Mouse (Mus musculus): ENCODE measurements around the gene Adar.

The Adar gene

DNA sequence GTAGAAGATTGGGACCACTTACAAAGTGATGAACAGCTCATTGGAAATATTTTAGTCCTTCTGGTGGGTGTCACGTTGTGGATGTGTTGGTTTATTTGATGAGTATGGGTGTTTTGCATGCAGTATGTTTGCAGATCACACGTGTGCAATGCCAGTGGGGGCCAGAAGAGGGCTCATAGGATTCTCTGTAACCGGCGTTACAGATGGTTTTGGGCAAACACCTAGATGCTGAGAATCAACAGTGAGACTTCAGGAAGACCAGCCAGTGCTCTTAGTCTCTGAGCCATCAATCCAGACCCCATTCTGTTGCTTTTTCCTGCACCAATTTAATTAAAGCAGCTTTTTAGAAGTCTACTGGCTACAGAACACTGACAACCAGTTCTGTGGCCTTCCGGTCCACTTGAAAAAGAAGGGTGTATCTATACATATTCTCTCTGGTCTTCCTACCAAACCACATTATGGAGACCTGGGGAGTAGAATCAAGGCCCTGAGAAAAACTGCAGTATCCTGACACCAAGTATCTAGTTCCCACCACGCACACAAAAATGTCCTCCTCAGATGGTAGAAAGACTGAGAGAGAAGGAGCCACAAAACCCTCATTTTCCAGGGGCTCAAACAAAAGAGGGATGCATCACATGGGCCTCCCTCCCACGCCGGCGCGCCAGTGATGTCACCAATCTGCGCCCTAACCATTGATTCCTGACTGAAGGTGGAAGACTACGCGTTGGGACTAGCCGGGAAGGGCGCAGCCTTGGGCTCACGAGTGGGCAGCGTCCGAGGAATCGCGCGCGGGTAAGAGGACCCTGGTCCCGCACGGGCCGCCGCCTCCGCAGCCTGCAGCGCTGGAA lies at the start of gene Adar:
Adar (plus strand) TSS at position 664 of the 848 bp plus-strand sequence.
- no peak for DNase-seq (ENCODE audit: low read depth, low spot score)

DNA sequence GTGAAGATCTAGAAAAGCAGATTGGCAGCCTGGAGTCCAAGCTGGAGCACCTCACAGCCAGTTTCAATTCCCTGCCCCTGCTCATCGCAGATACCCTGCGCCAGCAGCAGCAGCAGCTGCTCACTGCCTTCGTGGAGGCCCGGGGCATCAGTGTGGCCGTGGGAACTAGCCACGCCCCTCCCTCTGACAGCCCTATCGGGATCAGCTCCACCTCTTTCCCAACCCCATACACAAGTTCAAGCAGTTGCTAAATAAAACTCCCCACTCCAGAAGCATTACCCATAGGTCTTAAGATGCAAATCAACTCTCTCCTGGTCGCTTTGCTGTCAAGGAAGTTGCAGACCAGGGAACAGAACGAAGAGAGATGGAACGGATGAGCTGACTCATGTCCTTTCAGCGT lies 47.7 kb upstream of the Adar start:
- no peak for DNase-seq (ENCODE audit: low read depth, low spot score)

DNA sequence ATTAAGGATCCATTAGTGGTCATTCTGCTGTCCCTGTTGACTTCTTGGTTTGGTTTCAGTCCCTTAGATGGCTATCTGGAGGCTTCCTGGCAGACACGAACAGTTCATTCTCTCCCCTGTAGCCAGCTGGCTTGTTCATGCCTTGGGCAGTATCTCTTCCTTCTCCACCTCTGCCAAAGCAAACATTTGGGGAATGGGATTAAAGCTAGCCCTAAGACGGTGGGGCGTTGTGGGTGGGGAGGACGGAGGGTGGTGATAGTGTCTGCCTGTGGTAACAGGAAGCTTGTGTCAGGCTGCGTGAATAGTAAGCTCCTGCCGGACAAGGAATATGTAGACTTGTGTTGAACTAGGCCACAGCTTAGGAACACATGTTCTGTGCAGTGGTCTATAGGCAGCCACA lies 43.5 kb upstream of the Adar start:
- DNase-seq (ENCODE audit: low read depth, low spot score): no peak

DNA sequence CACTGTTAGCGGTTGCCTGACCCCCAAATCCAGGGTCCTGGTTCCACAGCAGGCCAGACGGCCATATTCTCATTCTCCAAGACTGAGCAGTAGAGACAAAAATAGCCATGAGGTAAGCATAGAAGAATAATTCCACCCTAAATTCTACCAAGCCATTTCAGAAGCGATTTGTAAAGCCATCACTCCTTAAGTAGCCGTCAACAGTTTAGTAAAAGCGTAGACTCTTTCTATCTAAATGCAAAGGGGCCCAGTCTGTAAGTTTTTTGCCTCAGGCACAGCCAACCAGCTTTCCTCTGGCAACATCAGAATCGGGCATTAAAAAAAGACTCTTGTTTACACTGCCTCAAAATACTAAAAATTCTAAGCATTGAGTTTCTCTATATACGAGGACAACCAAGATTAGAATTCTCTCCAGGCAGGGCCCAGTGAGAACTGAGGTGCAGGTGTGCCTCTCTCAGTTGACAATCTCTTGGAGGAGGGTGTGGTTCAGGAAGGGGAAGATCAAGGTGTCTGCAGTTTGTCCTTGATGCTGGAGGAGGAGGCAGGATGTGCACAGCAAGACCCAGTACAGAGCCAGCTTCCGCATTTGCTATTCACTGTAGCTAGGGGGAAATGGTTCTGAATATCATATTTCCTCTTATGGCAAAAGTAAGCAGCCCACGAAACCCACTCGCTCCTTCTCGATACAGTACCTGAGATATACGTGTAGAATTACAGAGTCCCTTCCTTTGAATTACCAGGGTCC lies 42.1 kb upstream of the Adar start:
- no peak for DNase-seq (ENCODE audit: low read depth, low spot score)

DNA sequence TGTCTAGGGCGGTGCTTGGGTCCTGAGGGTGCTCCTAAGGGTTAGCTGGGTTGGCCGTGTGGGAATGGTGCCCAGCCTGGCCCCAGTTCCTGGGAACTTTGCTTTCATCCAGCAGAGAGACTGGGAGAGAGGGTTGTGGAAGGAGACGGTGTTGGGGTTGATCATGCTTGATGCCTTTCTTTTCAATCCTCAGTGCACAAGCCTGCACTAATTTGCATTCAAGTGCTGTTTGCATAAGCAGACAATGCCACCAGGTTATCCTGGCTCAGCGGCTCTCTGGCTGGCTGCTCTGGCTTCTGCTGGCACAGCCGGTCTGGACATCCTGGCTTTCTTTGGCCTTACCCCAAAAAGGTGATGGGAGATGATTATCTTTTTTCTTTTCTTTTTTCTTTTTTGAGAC lies 37.2 kb upstream of the Adar start:
- DNase-seq (ENCODE audit: low read depth, low spot score): no peak

DNA sequence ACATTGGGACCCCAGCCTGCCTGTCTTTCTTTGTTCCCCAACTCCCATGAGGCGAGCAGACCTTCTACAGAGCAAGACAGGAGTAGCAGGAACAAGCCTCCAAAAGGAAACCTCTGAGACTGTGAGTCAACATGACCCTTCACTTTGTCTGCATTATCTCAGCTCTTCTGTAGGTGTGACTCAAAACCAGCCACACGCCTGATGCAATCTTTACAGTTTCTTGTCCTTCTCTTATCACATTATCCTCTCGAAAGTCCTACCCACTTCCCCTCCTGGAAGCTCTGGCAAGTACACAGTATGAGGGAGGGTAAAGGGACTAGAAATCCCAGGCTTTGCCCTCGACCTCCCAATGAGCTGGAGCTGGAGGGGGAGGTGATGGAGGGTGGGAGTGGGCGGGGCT lies 28.8 kb upstream of the Adar start:
- DNase-seq (ENCODE audit: low read depth, low spot score): no peak

DNA sequence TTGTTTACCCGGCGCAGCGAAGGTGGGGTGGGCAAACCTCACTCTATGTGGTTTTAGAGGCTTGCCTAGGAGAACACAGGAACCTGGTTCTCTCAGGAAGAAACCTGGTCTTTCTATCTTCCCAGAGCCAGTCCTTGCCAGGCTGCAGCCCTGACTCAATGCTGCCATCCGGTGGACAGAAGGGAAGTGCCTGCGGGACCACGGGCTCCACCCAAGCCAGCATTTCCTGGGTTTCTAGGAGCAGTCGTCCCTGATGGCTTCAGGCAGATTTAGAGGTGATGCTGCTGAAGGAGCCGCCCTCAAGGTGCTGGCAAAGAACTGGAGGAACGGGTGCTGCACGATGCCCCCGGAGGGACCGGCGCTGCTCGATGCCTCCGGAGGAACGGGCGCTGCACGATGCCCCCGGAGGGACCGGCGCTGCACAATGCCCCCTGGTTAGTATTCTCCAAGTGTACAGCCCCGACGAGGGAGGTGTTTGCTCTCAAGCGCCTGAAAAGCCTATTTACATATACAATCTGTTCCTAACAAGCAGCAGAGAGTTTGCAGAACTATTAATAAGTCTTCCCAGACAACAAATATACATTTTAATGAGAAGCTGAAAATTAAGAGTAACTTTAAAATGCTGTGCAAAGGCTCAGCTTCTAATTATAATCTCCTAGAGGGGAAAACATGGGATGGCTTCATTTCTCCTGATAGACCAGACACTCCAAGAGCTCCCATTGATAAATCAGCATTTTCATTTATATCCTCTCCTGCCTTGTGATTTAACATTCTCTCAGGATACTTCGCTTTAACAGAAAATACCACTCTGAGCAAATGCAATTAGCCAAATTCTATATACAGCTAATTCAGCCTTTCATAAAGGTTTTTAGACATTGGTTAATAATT lies 25.9 kb upstream of the Adar start:
- no peak for DNase-seq (ENCODE audit: low read depth, low spot score)

DNA sequence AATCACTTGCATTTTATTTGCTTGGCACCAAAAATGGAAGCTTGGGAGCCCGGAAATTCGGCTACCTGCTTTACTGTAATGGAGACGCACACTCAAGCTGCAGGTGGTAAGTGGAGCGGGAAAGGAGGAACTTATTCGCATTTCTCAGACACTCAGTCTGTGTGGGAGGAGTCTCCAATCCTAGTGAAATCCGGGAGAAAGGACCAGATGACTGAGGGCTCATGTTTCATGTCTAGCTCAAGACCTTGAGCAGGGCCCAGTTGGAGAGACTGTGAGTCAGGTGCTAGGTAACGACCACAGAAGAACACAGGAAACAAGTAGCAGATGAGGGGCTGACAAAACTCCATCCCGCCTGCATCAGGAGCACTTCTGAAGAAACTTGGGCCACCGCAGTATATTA lies 23.0 kb upstream of the Adar start:
- DNase-seq (ENCODE audit: low read depth, low spot score): no peak

DNA sequence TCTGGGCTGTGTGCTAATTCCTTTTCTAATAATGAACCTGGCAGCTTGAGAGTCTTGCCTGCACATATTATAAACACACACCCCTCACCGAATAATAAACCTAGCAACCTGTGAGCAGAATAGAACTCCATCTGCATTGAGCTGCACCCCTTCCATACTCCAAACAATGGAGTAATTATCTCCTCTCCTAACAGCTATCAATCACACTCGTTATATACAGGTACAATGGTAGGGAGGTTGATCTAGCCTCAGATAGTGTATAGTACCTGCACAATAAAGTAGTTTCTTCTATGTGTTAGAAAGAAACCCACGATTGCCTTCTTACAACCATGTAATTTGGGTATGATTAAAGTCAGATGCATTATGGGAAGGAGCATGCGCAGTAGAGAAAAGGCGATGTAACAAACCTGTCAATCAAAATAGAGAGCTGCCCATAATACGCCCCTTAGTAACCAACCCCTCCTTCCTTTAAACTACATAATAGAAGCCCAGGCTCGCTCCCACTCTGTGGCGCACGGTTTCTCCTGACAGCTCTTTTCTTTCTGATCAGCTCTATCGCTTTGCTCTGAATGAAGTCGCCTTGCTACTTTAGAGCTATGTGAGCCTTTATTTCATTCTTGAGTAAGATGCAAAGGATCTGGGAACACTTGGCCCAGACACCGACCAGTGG lies 18.5 kb upstream of the Adar start:
- DNase-seq (ENCODE audit: low read depth, low spot score): no peak

DNA sequence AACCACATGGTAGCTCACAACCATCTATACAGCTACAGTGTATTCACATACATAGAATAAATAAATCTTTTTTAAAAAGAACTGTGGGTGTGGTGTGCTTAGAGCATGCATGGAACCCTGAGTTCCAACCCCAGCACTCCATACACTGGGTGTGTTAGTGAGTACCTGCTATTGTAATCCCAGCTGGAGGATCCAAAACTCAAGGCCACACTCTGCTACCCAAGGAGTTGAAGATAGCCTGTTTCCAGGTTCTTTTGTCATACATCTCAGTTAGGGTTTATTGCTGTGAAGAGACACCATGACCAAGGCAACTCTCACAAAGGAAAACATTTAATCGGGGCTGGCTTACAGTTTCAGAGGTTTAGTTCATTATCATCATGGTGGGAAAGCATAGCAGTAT lies 15.9 kb upstream of the Adar start:
- no peak for DNase-seq (ENCODE audit: low read depth, low spot score)

DNA sequence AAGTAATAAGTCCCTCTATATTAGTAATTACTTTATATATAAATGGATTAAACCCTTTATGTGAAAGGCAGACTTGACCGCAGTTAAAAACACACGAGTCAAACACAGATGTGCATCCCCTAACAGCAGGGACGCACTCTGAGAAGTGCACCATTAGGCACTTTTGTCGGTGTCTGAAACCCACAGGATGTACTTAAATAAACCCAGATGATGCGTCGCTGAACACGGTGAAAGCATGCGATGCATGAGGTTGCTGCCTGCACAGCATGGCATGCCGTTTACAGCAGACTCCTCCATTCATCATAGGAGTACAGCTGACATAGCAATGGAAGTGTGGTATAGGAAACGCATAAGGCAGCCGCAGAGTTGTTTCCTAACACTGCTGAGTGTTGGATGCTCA lies 14.4 kb upstream of the Adar start:
- no peak for DNase-seq (ENCODE audit: low read depth, low spot score)

DNA sequence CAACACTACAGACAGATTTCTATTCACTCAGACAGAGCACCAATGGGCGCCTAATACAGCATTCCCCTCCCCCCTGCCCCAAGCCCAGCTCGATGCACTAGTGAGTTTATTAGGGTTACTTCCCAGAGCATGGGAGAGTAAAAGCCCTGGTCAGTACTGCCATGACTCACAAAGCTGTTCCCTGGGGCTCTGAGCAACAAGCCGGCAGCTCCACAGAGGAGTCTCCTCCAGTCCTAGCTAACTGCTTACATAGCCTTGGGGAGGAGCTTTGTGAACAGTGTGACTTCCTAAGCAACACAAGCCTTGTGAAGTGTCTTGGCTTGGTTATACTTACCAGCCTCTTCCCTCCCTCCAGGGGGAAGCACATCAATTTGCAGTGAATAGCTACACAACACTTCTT lies 11.2 kb upstream of the Adar start:
- DNase-seq (ENCODE audit: low read depth, low spot score): no peak

DNA sequence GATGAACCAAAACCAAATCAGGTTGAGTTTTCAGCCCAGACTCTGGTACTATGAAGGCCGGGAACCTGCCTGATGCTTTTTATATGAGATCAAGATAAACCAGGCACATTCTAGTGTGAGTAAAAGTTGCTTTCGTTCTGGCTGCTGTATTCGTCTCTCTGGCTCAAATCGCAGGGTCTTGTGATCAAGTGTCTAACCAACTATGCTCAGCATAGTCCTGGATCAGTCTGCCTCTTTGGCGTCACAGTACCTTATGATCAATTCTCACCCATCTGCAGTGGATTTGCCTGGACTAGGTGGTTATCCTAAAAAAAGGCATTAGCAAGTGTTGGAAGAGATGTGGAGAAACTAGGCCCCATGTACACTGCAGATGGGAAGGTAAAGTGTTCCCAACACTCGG lies 10.8 kb upstream of the Adar start:
- no peak for DNase-seq (ENCODE audit: low read depth, low spot score)

DNA sequence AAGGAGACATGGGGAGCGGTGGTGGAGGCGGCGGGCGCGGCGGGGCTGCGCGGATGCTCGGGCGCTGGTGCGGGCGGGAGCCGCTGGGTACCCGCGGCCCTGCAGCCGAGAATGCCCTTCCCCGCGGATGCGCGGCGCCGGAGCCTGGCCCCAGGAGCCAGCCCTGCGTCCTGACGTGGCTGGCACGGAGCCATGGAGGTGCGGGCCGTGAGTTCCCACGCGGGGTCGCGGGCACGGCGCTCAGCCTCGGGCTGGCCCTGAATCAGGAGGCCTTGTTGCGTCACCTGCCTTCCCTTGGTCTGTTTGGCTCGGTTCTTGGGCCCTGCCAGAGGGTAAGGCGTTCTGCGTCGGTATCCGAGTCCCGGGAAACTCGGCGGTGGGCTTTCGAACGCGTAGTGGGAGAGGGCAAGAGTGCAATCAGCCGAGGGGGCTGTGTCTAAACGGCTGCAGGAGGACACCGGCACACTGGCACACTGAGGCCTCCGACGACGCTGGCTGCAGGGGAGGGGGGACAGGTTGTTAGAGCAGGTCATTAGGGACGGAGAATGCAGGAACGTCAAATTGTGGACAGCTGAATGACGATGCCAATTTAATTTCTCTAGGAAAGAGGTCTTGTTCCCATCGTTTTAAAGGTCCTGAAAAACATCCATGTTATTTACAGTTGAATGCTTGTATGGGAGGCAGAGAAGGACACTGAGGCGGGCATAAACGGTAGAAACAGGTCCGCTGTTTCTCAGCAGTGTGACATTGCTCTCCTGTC lies 565 bp downstream of the Adar start:
- DNase-seq (ENCODE audit: low read depth, low spot score): no peak

DNA sequence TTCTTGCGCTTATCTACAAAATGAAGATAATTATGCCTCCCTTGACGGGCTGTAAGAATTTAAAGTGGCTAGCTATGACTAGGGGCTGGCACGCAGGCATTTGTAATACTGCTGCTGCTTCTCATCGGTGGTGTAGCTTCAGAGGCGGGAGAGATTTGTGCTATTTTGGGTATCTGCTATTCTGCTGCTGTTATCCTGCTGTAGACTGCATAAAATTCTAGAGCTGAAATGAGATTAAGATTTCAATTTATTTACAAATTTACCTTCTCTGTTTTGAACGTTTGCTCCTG lies 1.1 kb downstream of the Adar start:
- no peak for DNase-seq (ENCODE audit: low read depth, low spot score)

DNA sequence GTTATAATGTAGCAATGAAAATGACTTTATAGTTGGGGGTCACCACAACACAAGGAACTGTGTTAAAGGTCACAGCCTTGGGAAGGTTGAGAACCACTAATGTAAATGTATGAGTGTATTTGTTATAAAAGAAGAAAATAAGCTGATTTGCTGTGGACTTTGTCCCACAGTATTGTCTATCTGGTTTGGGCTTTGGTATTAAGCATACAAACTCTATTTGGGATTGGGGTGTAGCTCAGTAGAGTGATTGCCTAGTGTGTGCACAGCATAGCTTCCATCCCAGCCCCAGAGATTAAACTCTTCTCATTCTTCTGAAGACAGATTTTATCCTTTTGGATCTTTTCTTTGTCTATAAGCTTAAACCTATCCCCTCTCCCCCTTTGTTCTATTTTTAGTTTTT lies 7.2 kb downstream of the Adar start:
- no peak for DNase-seq (ENCODE audit: low read depth, low spot score)

DNA sequence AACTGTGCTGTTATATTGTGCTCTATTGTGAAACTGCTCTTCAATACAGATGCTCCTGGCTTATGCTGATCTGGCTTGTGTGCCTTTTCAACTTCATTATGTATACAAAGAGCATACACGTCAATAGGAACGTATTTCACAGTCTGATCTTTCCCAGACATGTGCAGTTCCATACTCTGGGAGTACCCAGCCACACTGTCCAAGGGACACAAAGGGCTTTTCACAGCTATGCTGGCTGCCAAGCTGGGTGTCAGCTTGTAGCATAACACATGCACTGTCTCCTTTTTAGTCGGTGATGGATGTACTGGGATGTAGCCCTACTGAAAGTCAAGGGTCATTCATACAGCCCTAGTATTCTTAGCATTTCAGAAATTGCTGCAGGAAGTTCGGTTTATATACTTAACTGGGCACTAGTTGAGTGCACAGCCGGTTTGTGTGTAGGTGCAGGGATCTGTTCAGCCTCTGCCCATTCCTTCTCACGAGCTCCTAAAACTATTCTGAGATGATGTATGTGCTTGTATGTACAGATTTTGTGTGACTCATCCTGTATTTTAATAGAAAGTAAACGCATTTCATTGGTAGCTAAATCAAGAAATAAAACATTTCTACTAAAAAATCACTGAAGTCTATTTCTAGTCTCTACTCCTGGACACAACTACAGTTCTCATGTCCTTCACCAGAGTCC lies 8.7 kb downstream of the Adar start:
- DNase-seq (ENCODE audit: low read depth, low spot score): no peak

DNA sequence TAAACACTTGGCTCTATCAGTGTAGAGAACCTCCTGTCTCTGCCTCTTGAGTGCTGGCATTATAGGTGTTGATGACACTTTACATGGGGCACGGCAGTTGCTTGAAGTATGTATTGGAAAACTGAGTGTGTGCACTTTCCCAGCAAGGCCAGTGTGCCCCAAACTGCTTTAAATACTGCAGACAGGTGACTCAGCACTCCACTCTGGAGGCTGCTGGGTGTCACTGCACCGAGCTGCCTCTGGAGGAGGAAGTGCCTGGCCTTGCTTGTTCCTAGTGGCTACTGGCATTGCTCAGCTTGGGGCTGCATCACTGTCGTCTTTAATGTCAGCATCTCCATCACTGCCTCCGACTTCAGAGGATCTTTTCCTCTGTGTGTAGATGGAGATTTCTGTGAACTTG lies 12.2 kb downstream of the Adar start:
- no peak for DNase-seq (ENCODE audit: low read depth, low spot score)

DNA sequence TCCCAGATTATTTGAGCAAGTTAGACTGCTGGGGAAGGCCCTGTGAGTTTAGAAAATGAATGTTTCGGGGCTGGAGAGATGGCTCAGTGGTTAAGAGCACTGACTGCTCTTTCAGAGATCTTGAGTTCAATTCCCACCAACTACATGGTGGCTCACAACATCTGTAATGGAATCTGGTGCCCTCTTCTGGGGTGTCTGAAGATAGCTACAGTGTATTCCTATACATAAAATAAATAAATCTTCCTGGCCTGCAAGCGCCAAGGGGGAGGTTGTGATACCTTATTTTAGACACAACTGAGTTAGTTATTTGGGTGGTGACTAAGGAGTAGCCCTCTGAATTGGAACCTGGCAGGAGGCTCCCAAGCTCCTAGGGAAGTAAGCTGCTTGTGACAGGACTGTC lies 14.0 kb downstream of the Adar start:
- no peak for DNase-seq (ENCODE audit: low read depth, low spot score)
